Mouse (Mus musculus): ENCODE results near the gene Fdps. TPM values are rescaled to one million over a fixed set of nuclear protein-coding genes. Genes with fewer than 3 reads are reported as not detected.

Fdps gene
- 253 and 265 TPM in 2 replicates for polyA plus RNA-seq (2015; fragmentation: Nextera tagmentation; extraction: Ambion mirVana)

DNA sequence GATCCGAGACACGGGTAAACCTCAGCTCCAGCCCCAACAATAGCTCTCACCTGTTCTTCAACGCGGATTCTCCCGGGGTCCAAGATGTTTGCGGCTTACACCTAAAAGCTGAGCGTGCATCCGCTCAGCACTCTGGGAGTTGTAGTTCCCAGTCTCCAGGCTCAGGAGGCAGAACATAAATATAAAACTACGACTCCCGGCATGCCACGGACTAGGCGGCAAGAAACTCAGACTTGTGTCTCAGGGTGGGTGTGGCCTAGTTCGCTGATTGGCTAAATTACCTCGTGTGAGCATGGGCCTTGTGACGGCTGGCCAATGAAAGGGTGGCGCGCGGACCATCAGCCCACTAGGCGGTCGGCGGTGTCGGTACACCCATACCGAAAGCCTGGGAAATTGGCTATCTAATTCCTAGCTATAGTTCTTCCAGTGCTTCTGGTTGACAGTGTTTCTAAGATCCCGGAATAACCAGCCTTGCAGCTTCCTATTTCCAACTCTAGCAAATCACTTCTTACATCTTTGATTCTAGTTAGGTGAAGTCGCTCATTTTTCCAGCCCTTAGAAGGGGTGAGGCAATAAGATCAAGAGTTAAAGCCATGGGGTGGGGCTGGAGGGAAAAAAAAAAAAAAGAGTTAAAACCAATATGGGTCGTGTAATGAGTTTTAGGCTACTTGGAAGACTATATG lies at the start of gene Fdps:
Gene Fdps (minus strand): TSS at position 148 of the 683 bp plus-strand sequence.
- peak; percentile 98 for ATAC-seq (ENCODE audit: insufficient number of reproducible peaks, low FRiP score, low TSS enrichment, low read depth)
- peak within 1 kb of the TSS; percentile 67 for H3K9ac ChIP-seq
- peak within 1 kb of the TSS; percentile 82 for H3K27ac ChIP-seq
- no peaks in the 10 kb centered on the region for H3K9me3 ChIP-seq
- peaks cover 26% of the 10 kb centered on the region for H3K36me3 ChIP-seq
- H3K27me3 ChIP-seq = no peaks in the 10 kb centered on the region
- under 1% methylated on average over 26 of the region's 26 CpGs for WGBS
- peak within 1 kb of the TSS; percentile 84 for H3K4me2 ChIP-seq
- peaks cover 32% of the 10 kb centered on the region for H3K4me1 ChIP-seq
- H3K4me3 ChIP-seq = peak within 1 kb of the TSS; percentile 62

DNA sequence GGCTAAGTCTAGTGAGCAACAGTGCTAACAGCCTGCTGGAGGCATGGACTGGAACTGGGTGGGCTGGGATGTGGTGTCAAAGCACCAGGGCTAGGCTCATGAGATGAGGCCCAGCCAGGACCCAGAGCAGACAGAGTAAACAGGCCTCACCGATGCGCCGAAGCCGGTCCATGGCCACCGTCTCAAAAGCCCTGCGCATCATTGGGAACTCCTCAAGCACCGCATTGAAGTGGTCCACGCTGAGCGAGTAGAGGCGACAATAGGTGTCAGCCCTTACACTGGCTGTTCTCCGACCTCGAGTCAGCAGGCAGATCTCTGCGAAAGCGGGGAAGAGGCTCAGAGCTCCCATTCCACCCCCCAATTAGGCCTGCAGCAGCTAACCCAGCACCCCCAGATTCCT lies 46.8 kb upstream of the Fdps start:
- H3K9me3 ChIP-seq = no peaks in the 10 kb centered on the region
- H3K27ac ChIP-seq = no peak overlapping the region
- H3K9ac ChIP-seq = no peak overlapping the region
- H3K4me3 ChIP-seq = no peak overlapping the region
- WGBS = 71% methylated on average over 14 of the region's 14 CpGs
- H3K27me3 ChIP-seq = peaks cover 58% of the 10 kb centered on the region
- ATAC-seq (ENCODE audit: insufficient number of reproducible peaks, low FRiP score, low TSS enrichment, low read depth) = no peak
- no peaks in the 10 kb centered on the region for H3K36me3 ChIP-seq
- no peak overlapping the region for H3K4me2 ChIP-seq
- H3K4me1 ChIP-seq = peaks cover 7% of the 10 kb centered on the region

GRCm38 (mm10) chr3:89147979-89148311 lies 46.2 kb upstream of the Fdps start:
- Histone ChIP-seq H3K9ac (0 out of 2 replicates have a peak overlapping the region, but pooled peaks have one; percentile 23), H3K4me1 (peaks cover 7% of the 10 kb centered on the region), H3K36me3 (no peaks in the 10 kb centered on the region), H3K4me2 (peak overlapping the region; percentile 57), H3K27me3 (peaks cover 58% of the 10 kb centered on the region), H3K4me3 (peak overlapping the region; percentile 29), H3K9me3 (no peaks in the 10 kb centered on the region), H3K27ac (no peak overlapping the region)
- WGBS = 7% methylated on average over 15 of the region's 15 CpGs
- no peak for ATAC-seq (ENCODE audit: insufficient number of reproducible peaks, low FRiP score, low TSS enrichment, low read depth)

GRCm38 (mm10) chr3:89147101-89147978 lies 45.6 kb upstream of the Fdps start:
- no peaks in the 10 kb centered on the region for H3K9me3 ChIP-seq
- peaks cover 7% of the 10 kb centered on the region for H3K4me1 ChIP-seq
- peak overlapping the region; percentile 29 for H3K4me3 ChIP-seq
- no peak for ATAC-seq (ENCODE audit: insufficient number of reproducible peaks, low FRiP score, low TSS enrichment, low read depth)
- 16% methylated on average over 26 of the region's 26 CpGs for WGBS
- H3K27me3 ChIP-seq = peaks cover 54% of the 10 kb centered on the region
- peak overlapping the region; percentile 57 for H3K4me2 ChIP-seq
- 0 out of 2 replicates have a peak overlapping the region, but pooled peaks have one; percentile 23 for H3K9ac ChIP-seq
- H3K27ac ChIP-seq = no peak overlapping the region
- H3K36me3 ChIP-seq = no peaks in the 10 kb centered on the region

GRCm38 (mm10) chr3:89145566-89145965 lies 43.8 kb upstream of the Fdps start:
- no peak for ATAC-seq (ENCODE audit: insufficient number of reproducible peaks, low FRiP score, low TSS enrichment, low read depth)
- H3K27me3 ChIP-seq = peaks cover 46% of the 10 kb centered on the region

GRCm38 (mm10) chr3:89144821-89145220 lies 43.1 kb upstream of the Fdps start:
- Histone ChIP-seq H3K9me3 (no peaks in the 10 kb centered on the region), H3K9ac (no peak overlapping the region), H3K4me1 (peaks cover 7% of the 10 kb centered on the region), H3K27me3 (peaks cover 39% of the 10 kb centered on the region), H3K4me2 (no peak overlapping the region), H3K27ac (no peak overlapping the region), H3K4me3 (no peak overlapping the region), H3K36me3 (no peaks in the 10 kb centered on the region)
- 65% methylated on average over 10 of the region's 10 CpGs for WGBS
- no peak for ATAC-seq (ENCODE audit: insufficient number of reproducible peaks, low FRiP score, low TSS enrichment, low read depth)

More at GRCm38 (mm10) chr3:89145566-89145965, 43.8 kb upstream of the Fdps start:
- Histone ChIP-seq H3K9ac (no peak overlapping the region), H3K4me3 (no peak overlapping the region), H3K27ac (no peak overlapping the region), H3K4me2 (no peak overlapping the region), H3K36me3 (no peaks in the 10 kb centered on the region), H3K9me3 (no peaks in the 10 kb centered on the region), H3K4me1 (peaks cover 7% of the 10 kb centered on the region)
- WGBS = 28% methylated on average over 8 of the region's 8 CpGs

GRCm38 (mm10) chr3:89136365-89136764 lies 34.6 kb upstream of the Fdps start:
- no peaks in the 10 kb centered on the region for H3K36me3 ChIP-seq
- 44% methylated on average over 9 of the region's 9 CpGs for WGBS
- peaks cover 13% of the 10 kb centered on the region; the same call in 1 of the 2 replicates for H3K27me3 ChIP-seq
- peaks cover 5% of the 10 kb centered on the region for H3K4me1 ChIP-seq
- no peak overlapping the region for H3K4me2 ChIP-seq
- H3K9ac ChIP-seq = no peak overlapping the region
- no peak for ATAC-seq (ENCODE audit: insufficient number of reproducible peaks, low FRiP score, low TSS enrichment, low read depth)
- no peak overlapping the region for H3K27ac ChIP-seq
- H3K4me3 ChIP-seq = no peak overlapping the region
- H3K9me3 ChIP-seq = no peaks in the 10 kb centered on the region

GRCm38 (mm10) chr3:89135958-89136357 lies 34.2 kb upstream of the Fdps start, which contains the start of gene Pklr:
Gene Pklr, plus strand, starts transcription at chr3:89136142.
- Histone ChIP-seq H3K9ac (no peak within 1 kb of the TSS), H3K4me2 (no peak within 1 kb of the TSS), H3K36me3 (no peaks in the 10 kb centered on the region), H3K4me3 (no peak within 1 kb of the TSS), H3K4me1 (peaks cover 5% of the 10 kb centered on the region), H3K27ac (no peak within 1 kb of the TSS), H3K9me3 (no peaks in the 10 kb centered on the region), H3K27me3 (peaks cover 13% of the 10 kb centered on the region; the same call in 1 of the 2 replicates)
- ATAC-seq (ENCODE audit: insufficient number of reproducible peaks, low FRiP score, low TSS enrichment, low read depth) = no peak
- WGBS = 56% methylated on average over 3 of the region's 3 CpGs

DNA sequence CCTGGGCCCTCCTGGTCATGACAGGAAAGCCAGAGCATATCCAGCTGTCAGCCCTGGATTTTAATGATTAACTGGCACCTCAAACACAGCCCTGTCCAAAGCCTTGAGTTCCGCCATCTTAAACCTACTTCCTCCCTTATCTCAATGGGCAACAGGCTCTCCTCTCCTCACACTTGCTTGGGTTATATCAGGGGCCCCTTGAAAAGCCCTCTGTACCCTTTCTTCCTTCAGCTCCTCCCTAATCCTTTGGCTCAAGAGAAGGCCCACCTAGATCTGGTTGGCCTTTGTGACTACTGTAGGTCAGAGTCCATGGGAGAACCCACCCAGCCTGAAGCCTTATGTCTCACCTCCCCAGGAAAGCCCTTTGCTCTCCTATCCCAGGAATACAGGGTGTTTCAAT lies 32.0 kb upstream of the Fdps start:
- Histone ChIP-seq H3K4me3 (no peak overlapping the region), H3K27me3 (peaks cover 13% of the 10 kb centered on the region; the same call in 1 of the 2 replicates), H3K9ac (no peak overlapping the region), H3K27ac (no peak overlapping the region), H3K4me2 (no peak overlapping the region), H3K4me1 (peaks cover 5% of the 10 kb centered on the region), H3K36me3 (no peaks in the 10 kb centered on the region), H3K9me3 (no peaks in the 10 kb centered on the region)
- no peak for ATAC-seq (ENCODE audit: insufficient number of reproducible peaks, low FRiP score, low TSS enrichment, low read depth)
- WGBS = 86% methylated on average over 1 of the region's 1 CpGs

- 77% methylated on average over 7 of the region's 7 CpGs for WGBS
- Histone ChIP-seq H3K36me3 (no peaks in the 10 kb centered on the region), H3K9me3 (no peaks in the 10 kb centered on the region), H3K4me2 (no peak overlapping the region), H3K4me1 (peaks cover 5% of the 10 kb centered on the region), H3K27ac (no peak overlapping the region), H3K27me3 (peaks cover 13% of the 10 kb centered on the region; the same call in 1 of the 2 replicates), H3K9ac (no peak overlapping the region), H3K4me3 (no peak overlapping the region)
- no peak for ATAC-seq (ENCODE audit: insufficient number of reproducible peaks, low FRiP score, low TSS enrichment, low read depth)
Measured at GRCm38 (mm10) chr3:89133063-89133450, 31.3 kb upstream of the Fdps start.

DNA sequence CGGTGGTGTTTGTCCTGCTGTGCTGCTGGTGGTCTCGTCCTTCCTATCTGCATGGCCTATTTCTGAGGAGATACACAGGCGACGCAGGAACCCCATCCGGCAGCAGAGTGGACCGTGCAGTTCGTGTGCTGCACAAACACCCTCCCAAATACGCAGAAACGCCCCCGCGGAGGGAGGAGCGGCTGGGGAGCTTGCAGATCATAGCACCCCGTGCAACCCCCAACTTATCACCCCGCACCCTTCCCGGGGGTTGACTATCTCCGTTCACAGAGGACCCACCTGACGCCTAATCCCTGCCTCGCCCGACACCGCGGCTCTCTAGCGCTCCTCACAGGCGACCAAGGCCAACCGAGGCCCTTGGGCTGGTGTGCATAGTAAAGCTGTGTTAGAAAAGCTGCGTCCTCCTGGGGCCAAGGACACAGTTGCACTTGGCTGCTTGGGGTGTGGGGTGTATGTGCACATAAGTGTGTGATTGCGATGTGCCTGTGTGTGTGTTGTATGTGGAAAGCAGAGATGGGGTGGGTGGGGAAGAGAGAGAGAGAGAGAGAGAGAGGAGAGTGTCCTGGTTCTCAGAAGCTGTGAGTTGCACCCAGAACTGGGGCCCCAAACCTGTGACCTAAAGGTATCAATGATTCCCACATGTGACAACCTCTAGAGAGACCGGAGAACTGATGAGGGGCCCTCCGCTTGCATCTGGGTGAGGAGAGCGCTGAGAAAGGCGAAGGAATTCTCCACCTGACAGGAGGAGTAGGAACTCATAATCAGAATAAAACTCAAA lies 30.7 kb upstream of the Fdps start:
- Histone ChIP-seq H3K36me3 (no peaks in the 10 kb centered on the region), H3K4me1 (peaks cover 5% of the 10 kb centered on the region), H3K27ac (no peak overlapping the region), H3K4me2 (peak overlapping the region; percentile 64), H3K4me3 (peak overlapping the region; percentile 35), H3K27me3 (peaks cover 13% of the 10 kb centered on the region; the same call in 1 of the 2 replicates), H3K9me3 (no peaks in the 10 kb centered on the region), H3K9ac (no peak overlapping the region)
- 0 out of 2 replicates have a peak, but pooled peaks have one; percentile 30 for ATAC-seq (ENCODE audit: insufficient number of reproducible peaks, low FRiP score, low TSS enrichment, low read depth)
- 15% methylated on average over 30 of the region's 30 CpGs for WGBS

Measured in limb, embryonic 15.5 days (tissue).